Mouse (Mus musculus): ENCODE results near the gene Rexo1. TPM values are rescaled to one million over a fixed set of nuclear protein-coding genes. Genes with fewer than 3 reads are reported as not detected.

Rexo1 gene
- total RNA-seq, 1 experiment = 27.4 TPM

- in situ Hi-C loops (cut with MboI; ENCODE audit: low sequenced_read_pairs in 2 of 2, unreplicated experiment in 2 of 2) = no loop called here
- H3K9me3 ChIP-seq (ENCODE audit: control insufficient read depth, insufficient read depth, low read depth, low read length) = no peaks in the 10 kb centered on the region
- H3K4me1 ChIP-seq (ENCODE audit: control insufficient read depth in 2 of 2, insufficient read depth in 2 of 2, low read length in 2 of 2, poor library complexity in 1 of 2) = peaks cover 0 to 3% of the 10 kb centered on the region in 2 experiments; a peak in 1 of 4 replicates
- peaks cover 68% of the 10 kb centered on the region for H3K36me3 ChIP-seq (ENCODE audit: control insufficient read depth, insufficient read depth, low read length, poor library complexity, severe bottlenecking)
- no peak overlapping the region for H3K4me3 ChIP-seq (ENCODE audit: insufficient read depth in 1 of 2, low read depth in 1 of 2, low read length in 2 of 2, poor library complexity in 1 of 2, severe bottlenecking in 1 of 2)
- no peak overlapping the region for H3K9ac ChIP-seq (ENCODE audit: insufficient read depth, low read depth, low read length, poor library complexity, severe bottlenecking)
- no peak overlapping the region for H3K27ac ChIP-seq (ENCODE audit: insufficient read depth, low read depth, low read length, poor library complexity, severe bottlenecking)
- TF ChIP-seq CHD2 (IDR thresholded peaks at IDR 0.05; ENCODE audit: low read depth, low read length) (no peak), HCFC1 (IDR thresholded peaks at IDR 0.05; ENCODE audit: borderline replicate concordance, insufficient read depth, low read length) (no peak)
- no peak for DNase-seq (ENCODE audit: low read depth, low spot score)
Measured at GRCm38 (mm10) chr10:80547539-80547938, 13.8 kb downstream of the Rexo1 start.

DNA sequence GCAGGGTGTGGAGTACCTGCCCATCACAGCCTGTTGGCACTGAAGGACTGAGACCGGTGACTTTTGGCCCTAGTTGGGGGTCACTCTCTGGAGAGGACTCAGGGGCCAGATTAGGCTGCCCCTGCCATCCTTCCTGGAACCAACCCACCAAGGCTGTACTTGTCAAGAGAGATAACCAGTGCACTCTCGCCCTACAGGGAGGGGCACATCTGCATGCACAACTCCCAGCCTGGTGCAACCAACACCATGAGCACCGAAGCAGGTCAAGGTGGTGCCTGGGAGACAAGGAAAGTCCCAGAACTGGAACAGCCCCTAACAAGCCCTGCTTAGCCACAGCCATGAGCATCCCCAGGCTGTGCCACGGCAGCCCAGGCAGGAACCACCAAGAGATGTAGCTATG is 14.4 kb downstream of the Rexo1 start:
- in situ Hi-C loops (cut with MboI; ENCODE audit: low sequenced_read_pairs in 2 of 2, unreplicated experiment in 2 of 2) = no loop called here
- peaks cover 74% of the 10 kb centered on the region for H3K36me3 ChIP-seq (ENCODE audit: control insufficient read depth, insufficient read depth, low read length, poor library complexity, severe bottlenecking)
- H3K9ac ChIP-seq (ENCODE audit: insufficient read depth, low read depth, low read length, poor library complexity, severe bottlenecking) = no peak overlapping the region
- H3K4me1 ChIP-seq (ENCODE audit: control insufficient read depth in 2 of 2, insufficient read depth in 2 of 2, low read length in 2 of 2, poor library complexity in 1 of 2) = no peaks in the 10 kb centered on the region
- no peak for DNase-seq (ENCODE audit: low read depth, low spot score)
- H3K4me3 ChIP-seq (ENCODE audit: insufficient read depth in 1 of 2, low read depth in 1 of 2, low read length in 2 of 2, poor library complexity in 1 of 2, severe bottlenecking in 1 of 2) = no peak overlapping the region
- no peaks in the 10 kb centered on the region for H3K9me3 ChIP-seq (ENCODE audit: control insufficient read depth, insufficient read depth, low read depth, low read length)
- H3K27ac ChIP-seq (ENCODE audit: insufficient read depth, low read depth, low read length, poor library complexity, severe bottlenecking) = no peak overlapping the region
- TF ChIP-seq HCFC1 (IDR thresholded peaks at IDR 0.05; ENCODE audit: borderline replicate concordance, insufficient read depth, low read length) (no peak), ZNF384 (IDR thresholded peaks at IDR 0.05; ENCODE audit: low read depth, low read length) (no peak)

DNA sequence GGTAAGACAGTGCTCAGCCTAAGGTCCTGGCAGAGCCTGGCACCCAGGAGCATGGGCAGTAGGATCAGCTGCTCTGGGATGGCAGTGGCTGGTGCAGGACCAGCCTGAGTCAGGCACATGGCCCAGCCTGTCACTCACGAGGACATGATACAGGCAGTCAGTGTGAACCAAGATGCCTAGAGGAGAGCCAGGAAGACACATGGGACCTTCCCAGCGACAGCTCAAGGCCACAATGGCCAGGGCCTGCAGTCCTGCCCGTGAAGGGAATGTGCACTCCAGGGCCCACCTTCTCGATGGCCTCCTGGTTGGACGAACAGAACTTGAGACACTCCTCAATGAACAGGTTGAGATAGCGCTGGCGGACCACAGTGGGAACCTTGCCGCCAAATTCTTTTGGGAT is 15.8 kb downstream of the Rexo1 start:
- no peak for TF ChIP-seq HCFC1 (IDR thresholded peaks at IDR 0.05; ENCODE audit: borderline replicate concordance, insufficient read depth, low read length)
- no peak for TF ChIP-seq MAFK (IDR thresholded peaks at IDR 0.05; ENCODE audit: insufficient read depth, low read depth, low read length)
- TF ChIP-seq ZC3H11A (IDR thresholded peaks at IDR 0.05; ENCODE audit: borderline replicate concordance, low read depth, low read length) = no peak
- no peak for TF ChIP-seq ZNF384 (IDR thresholded peaks at IDR 0.05; ENCODE audit: low read depth, low read length)
- no peak for TF ChIP-seq CHD2 (IDR thresholded peaks at IDR 0.05; ENCODE audit: low read depth, low read length)
- DNase-seq (ENCODE audit: low read depth, low spot score) = no peak
- H3K36me3 ChIP-seq (ENCODE audit: control insufficient read depth, insufficient read depth, low read length, poor library complexity, severe bottlenecking) = peaks cover 78% of the 10 kb centered on the region
- in situ Hi-C loops (cut with MboI; ENCODE audit: low sequenced_read_pairs in 2 of 2, unreplicated experiment in 2 of 2) = no loop called here
- H3K9me3 ChIP-seq (ENCODE audit: control insufficient read depth, insufficient read depth, low read depth, low read length) = no peaks in the 10 kb centered on the region
- H3K9ac ChIP-seq (ENCODE audit: insufficient read depth, low read depth, low read length, poor library complexity, severe bottlenecking) = no peak overlapping the region
- no peaks in the 10 kb centered on the region for H3K4me1 ChIP-seq (ENCODE audit: control insufficient read depth in 2 of 2, insufficient read depth in 2 of 2, low read length in 2 of 2, poor library complexity in 1 of 2)
- H3K27ac ChIP-seq (ENCODE audit: insufficient read depth, low read depth, low read length, poor library complexity, severe bottlenecking) = no peak overlapping the region
- H3K4me3 ChIP-seq (ENCODE audit: insufficient read depth in 1 of 2, low read depth in 1 of 2, low read length in 2 of 2, poor library complexity in 1 of 2, severe bottlenecking in 1 of 2) = no peak overlapping the region

- no peak overlapping the region for H3K9ac ChIP-seq (ENCODE audit: insufficient read depth, low read depth, low read length, poor library complexity, severe bottlenecking)
- H3K36me3 ChIP-seq (ENCODE audit: control insufficient read depth, insufficient read depth, low read length, poor library complexity, severe bottlenecking) = peaks cover 64% of the 10 kb centered on the region
- peaks cover 0 to 8% of the 10 kb centered on the region in 2 experiments; a peak in 2 of 4 replicates for H3K4me1 ChIP-seq (ENCODE audit: control insufficient read depth in 2 of 2, insufficient read depth in 2 of 2, low read length in 2 of 2, poor library complexity in 1 of 2)
- DNase-seq (ENCODE audit: low read depth, low spot score) = no peak
- no peak overlapping the region for H3K27ac ChIP-seq (ENCODE audit: insufficient read depth, low read depth, low read length, poor library complexity, severe bottlenecking)
- in situ Hi-C loops (cut with MboI; ENCODE audit: low sequenced_read_pairs in 2 of 2, unreplicated experiment in 2 of 2) = no loop called here
- no peak overlapping the region for H3K4me3 ChIP-seq (ENCODE audit: insufficient read depth in 1 of 2, low read depth in 1 of 2, low read length in 2 of 2, poor library complexity in 1 of 2, severe bottlenecking in 1 of 2)
- no peaks in the 10 kb centered on the region for H3K9me3 ChIP-seq (ENCODE audit: control insufficient read depth, insufficient read depth, low read depth, low read length)
- TF ChIP-seq MAFK (IDR thresholded peaks at IDR 0.05; ENCODE audit: insufficient read depth, low read depth, low read length) (no peak), ZNF384 (IDR thresholded peaks at IDR 0.05; ENCODE audit: low read depth, low read length) (no peak), CHD2 (IDR thresholded peaks at IDR 0.05; ENCODE audit: low read depth, low read length) (no peak), ZC3H11A (IDR thresholded peaks at IDR 0.05; ENCODE audit: borderline replicate concordance, low read depth, low read length) (no peak), HCFC1 (IDR thresholded peaks at IDR 0.05; ENCODE audit: borderline replicate concordance, insufficient read depth, low read length) (no peak)
Measured at GRCm38 (mm10) chr10:80543873-80544272, 17.5 kb downstream of the Rexo1 start.

- Histone ChIP-seq H3K36me3 (ENCODE audit: control insufficient read depth, insufficient read depth, low read length, poor library complexity, severe bottlenecking) (peaks cover 33% of the 10 kb centered on the region), H3K9me3 (ENCODE audit: control insufficient read depth, insufficient read depth, low read depth, low read length) (no peaks in the 10 kb centered on the region), H3K4me1 (ENCODE audit: control insufficient read depth in 2 of 2, insufficient read depth in 2 of 2, low read length in 2 of 2, poor library complexity in 1 of 2) (peaks cover 0 to 20% of the 10 kb centered on the region in 2 experiments; a peak in 2 of 4 replicates), H3K4me3 (ENCODE audit: insufficient read depth in 1 of 2, low read depth in 1 of 2, low read length in 2 of 2, poor library complexity in 1 of 2, severe bottlenecking in 1 of 2) (peak overlapping the region in 1 of 2 experiments; percentile 80; a peak in 1 of 4 replicates), H3K9ac (ENCODE audit: insufficient read depth, low read depth, low read length, poor library complexity, severe bottlenecking) (no peak overlapping the region), H3K27ac (ENCODE audit: insufficient read depth, low read depth, low read length, poor library complexity, severe bottlenecking) (no peak overlapping the region)
- peak; percentile 55; the same call in 1 of the 2 replicates for TF ChIP-seq ZNF384 (IDR thresholded peaks at IDR 0.05; ENCODE audit: low read depth, low read length)
- no peak for TF ChIP-seq ZC3H11A (IDR thresholded peaks at IDR 0.05; ENCODE audit: borderline replicate concordance, low read depth, low read length)
- no peak for DNase-seq (ENCODE audit: low read depth, low spot score)
- in situ Hi-C loops (cut with MboI; ENCODE audit: low sequenced_read_pairs in 2 of 2, unreplicated experiment in 2 of 2) = no loop called here
Measured at GRCm38 (mm10) chr10:80539493-80539892, 21.9 kb downstream of the Rexo1 start.
